Mouse (Mus musculus) stomach, adult 2 months (tissue): ENCODE measurements around the gene Pfn1. TPM values are rescaled to one million over a fixed set of nuclear protein-coding genes. Genes with fewer than 3 reads are reported as not detected.

Experiments
- polyA plus RNA-seq: library from polyadenylated mRNA; depleted of rRNA; stranded (reverse); fragments of >200 nt; gene quantifications from 2 replicates; pipeline ENCODE4 v1.2.3, GENCODE M21; 2012; rRNA removed

The Pfn1 gene
- polyA plus RNA-seq, result 1,547 and 3,714 TPM in 2 replicates

DNA sequence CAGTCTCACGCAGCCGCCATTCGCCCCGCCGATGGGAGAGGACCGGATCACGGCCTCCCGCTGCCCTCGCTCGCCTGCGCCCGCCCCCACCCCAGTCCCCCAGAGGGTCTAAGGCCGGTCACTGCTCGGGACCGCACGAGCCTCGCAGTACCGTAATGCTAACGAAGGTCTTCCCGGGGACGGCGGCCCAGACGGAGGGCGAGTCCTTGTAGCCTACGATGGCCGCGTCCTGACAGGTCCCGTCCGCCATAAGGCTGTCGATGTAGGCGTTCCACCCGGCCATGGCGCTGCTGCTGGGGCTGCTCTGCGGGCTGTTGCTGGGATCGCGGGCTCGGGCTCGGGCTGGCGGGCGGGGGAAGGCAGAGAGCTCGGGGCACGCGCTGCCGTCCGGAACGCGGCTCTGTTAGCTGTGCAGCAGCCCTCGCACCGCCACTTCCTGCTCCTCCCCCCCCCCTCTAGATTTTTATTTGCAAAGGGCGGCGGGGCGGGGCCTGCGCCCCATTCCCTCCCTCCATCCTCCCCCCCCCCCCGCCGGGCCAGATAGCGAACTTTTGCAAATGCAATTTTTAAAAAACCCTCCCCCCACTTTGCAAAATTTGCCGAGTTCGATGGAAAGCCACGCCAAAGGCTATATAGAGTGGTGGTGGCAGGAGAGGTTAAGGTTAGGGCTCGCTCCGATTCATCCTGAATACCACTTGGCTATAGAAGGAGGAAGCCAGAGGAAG is at the start of gene Pfn1:
Gene Pfn1 (minus strand): TSS at position 447 of the 725 bp plus-strand sequence.

DNA sequence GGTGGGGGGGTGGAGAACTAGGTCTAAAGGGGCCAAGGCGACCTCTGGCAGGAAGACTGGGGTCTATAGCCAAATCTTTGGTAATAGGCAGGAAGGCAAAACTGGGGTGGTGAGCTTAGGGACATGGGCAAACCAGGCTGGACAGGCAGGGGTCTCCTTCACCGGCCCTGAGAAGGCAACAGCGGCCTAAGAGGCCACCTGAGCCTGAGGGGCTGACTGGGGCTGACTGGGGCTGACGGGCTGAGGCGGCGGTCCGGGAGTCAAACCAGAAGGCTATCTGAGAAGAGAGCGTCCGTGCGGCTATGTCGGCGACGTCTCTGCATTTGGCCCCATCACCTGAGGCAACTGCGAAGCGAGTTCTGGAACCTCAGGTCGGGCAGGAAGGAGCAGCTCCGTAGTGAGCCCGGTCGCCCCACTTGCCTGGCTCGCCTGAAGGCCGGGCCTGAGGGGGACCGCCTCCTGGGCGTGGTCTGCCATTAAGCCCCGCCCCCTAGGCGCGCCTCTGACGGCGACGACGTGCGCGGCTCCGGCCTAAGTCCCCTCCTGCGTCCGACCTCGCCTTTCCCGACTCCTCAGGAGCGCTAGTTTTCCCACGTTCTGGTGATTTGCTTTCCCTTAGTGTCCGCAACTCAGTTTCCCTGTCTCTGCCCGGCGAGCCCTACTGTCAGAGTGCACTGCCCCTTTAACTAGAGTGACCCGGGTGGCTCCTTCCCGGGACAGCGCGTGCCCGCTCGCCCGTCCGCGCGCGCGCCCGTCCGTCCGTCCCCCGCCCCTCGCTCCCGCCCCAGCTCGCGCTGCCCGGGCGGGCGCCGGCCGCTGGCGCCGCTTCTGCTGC is 45.5 kb upstream of the Pfn1 start, which contains the start of the genes Inca1 and Kif1c:
Gene Inca1 (minus strand): TSS at position 434 of the 835 bp plus-strand sequence.
Gene Kif1c (plus strand): TSS at position 827 of the 835 bp plus-strand sequence.

DNA sequence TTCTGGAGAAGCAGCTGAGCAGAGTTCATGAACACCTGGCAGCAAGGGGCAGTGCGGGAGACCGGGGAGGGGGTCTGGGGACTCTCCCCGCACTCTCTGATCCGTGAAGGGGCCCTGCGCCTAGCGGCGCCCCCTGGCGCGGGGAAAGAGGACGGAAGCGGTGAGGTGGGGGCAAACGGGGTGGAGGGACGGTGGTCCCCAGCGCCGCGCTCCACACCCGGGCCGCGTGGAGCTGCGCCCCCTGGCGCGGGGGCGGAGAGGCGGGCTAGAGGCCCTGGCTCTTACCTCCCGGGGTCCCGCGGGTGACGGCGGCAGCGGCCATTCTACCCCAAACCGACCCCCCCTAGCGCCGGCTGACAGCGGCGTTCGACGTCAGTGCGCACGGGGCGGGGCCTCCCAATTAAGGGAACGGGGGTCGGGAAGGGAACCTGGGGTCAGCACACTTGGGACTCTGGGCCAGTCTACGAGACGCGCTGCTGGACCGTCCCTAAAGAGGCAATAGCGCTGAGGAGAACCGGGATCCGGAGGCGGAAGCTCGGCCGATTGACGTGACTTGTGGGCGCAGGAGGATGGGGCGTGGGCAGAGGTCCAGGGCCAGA is 33.3 kb upstream of the Pfn1 start, which contains the start of gene Camta2:
Gene Camta2 (minus strand): TSS at position 505 of the 599 bp plus-strand sequence.

DNA sequence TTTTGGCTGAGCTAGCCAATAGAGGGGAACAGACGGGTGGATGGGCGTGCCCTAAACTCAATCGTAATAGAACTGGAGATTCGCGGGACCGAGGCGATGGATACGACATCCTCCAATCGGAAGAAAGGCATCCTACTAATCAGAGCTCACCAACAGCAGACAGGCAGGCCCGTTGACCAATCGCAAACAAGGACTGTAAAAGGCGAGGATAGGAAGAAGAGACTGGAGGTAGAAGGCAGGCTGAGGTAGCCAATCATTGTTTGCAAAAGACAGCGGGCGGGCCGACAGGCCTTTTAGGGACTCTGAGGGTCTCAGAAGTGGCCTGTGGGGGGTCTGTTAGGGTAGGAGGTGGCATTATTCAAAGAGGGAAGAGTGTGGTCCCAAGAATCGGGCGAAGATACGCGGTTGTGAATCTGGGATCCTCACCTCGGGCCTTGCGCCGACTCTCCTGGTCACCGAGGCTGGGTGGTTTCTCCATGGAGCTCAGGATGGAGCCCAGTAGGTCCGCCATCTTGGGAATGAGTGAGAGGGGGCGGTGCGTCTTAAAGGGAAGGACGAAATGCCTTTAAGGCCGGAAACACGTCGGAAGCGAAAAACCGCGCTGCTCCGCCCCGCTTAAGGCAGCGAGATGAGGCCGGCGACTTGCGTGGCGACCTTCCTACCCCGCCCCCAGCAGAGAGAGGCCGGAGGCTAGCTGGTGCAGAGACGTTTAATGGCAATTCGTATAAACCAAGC is 14.5 kb upstream of the Pfn1 start, which contains the start of gene Spag7:
Gene Spag7 (minus strand): TSS at position 646 of the 735 bp plus-strand sequence.

DNA sequence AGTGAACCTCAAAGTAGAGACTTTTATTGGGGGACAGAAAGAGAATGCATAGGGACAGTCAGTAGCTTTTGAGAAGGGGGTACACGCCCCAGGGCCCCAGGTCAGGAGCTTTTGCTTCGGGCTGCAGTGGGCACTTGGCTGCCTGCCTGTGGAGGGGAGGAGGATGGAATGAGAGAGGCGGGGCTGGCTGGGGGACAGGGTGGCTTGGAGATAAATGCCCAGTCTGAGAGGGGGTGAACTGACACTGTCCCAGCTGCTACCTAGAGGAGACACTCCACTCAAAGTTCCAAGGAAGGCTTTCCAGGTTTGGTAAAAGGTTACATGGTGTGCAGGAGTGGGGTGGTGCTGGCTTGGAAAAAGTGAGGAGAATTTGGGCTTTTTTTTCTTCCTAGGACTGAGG is 2.5 kb upstream of the Pfn1 start, which contains the start of gene Eno3:
Gene Eno3 (plus strand): TSS at position 239 of the 400 bp plus-strand sequence.

DNA sequence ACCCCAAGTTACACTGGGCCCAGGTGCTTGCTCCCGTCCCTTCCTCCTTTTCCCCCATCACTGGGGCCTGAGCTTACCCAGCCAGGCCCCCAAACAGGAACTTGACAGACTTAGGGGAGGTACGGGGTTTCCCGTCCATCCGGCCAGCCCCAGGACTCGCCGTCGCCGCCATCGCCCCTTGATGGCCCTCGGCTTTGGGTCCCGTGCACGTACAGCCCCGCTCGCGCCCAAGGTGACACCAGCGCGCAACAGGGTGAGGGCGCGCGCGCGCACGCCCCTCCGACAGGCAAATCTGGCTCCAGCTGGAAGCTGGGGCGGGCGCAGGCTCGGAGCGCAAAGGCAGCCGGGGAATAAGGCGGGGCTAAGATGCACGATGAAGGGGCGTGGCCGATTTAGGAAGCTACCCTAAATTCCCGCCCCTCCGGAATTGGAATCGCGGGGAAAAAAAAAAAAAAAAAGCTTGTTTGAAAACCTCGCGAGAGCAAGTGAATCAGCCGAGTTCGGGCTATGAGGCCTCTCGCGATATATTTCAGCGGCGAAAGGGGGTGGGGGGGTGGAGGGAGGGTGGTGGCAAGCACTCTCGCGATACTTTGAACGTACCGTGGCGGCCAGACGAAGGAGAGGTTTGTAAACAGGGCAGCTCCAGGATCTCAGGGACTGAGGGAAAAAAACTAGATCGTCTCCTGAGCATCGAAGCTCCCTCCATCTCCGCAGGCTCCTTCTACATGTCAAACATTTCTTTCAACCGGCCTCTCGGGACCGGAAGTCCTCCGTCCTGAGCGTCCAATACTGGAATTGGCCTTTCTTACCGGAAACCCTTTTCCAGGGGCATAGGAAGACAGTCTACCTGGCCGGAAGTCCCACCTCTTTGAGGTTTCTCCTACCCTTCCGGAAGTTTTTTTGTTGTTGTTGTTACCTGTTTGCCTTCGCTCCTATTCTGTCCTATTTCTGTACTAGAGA is 7.5 kb downstream of the Pfn1 start, which contains the start of the genes Rnf167 and Slc25a11:
Gene Rnf167 (plus strand): TSS at position 545 of the 960 bp plus-strand sequence.
Gene Slc25a11 (minus strand): TSS at position 789 of the 960 bp plus-strand sequence.

DNA sequence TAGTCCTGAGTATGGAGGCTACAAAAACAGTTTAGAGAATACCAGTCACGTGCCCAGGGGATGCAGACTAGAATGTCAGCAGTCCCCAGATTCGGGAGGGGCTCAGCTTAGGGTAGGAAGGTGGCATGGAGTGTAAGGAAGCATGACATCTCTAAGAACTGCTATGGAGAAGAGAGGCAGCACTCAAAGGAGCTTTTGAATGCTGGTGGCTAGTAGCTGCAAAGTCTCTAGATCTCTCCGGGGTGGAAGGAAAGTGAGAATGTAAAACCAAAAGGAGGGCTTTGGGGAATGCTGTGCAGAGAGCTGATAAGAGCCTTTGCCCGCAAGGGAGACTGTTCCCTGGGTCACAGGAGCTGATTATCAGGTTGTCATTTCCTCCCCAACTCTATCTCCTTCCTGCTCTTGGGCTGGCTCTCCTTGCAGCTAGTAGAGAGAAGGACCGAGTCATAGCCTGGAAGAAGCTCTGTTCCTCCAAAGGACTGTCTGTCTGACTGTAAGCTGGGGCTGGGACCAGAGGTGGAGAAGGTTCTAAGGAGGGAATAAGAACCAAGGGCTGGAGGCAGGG is 15.6 kb downstream of the Pfn1 start, which contains the start of gene Gp1ba:
Gene Gp1ba (plus strand): TSS at position 409 of the 565 bp plus-strand sequence.

DNA sequence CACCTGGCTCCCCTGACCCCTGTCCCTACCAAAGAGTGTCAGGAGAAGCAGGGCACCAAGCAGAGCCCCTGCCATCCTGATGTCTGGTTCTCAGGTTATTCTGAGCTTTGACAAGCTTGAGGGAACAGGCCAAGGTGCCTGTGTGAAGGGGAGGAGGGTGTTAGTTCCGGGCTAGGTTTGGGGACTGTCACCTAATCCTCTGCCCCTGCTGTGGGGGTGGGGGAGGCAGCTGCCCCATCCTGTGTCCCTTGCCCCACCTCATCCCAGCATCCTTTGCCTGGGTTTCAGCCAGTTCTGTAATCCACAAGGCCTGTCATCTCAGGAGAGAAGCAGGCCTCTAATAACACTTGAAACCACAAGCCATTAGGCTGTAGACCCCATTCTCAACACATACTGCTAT is 35.3 kb downstream of the Pfn1 start, which contains the start of gene Chrne:
Gene Chrne (minus strand): TSS at position 116 of the 400 bp plus-strand sequence.

DNA sequence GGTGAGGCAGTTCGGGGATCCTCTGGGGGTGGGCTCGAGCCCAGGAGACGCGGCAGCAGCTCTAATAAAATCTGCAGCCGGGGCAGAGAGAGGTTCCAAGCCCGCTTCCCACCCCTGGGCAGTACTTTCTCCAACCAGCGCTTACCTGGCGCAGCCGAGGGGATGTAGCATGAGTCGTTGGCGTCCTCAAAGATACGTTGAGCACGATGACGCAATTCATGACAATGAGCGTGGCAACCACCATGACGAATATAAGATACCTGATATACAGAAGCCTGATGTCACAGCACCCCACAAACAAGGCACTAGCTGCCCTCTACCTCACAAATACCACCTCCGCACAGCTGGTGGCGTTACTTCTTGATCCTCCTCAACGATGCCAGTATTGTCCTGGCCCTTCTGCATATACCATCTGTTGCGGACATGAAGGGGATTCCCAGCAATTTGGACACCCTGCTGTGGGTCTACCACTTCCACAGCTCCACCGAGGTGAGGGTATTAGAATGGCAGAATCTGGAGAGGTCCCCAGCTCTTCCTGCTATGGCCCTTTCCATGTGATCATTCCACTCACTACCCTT is 38.8 kb downstream of the Pfn1 start, which contains the start of gene 4930544D05Rik:
Gene 4930544D05Rik (plus strand): TSS at position 333 of the 578 bp plus-strand sequence.

Other genes starting within 250 kb of the Pfn1 start
- 9.3 and 10.3 TPM in 2 replicates for gene Pelp1, start 244.6 kb downstream of the Pfn1 start, polyA plus RNA-seq
- 16.9 and 23.4 TPM in 2 replicates for gene Arrb2, start 222.0 kb downstream of the Pfn1 start, polyA plus RNA-seq
- gene Med11, start 202.7 kb downstream of the Pfn1 start, polyA plus RNA-seq, result 6.9 and 7.9 TPM in 2 replicates
- 2.3 TPM in 2 replicates for gene Zmynd15, start 195.2 kb downstream of the Pfn1 start, polyA plus RNA-seq
- gene Cxcl16, start 194.7 kb downstream of the Pfn1 start, polyA plus RNA-seq, result 14.1 and 16.5 TPM in 2 replicates
- 9.1 and 10.4 TPM in 2 replicates for gene Tm4sf5, start 149.4 kb downstream of the Pfn1 start, polyA plus RNA-seq
- not detected in 2 replicates for gene Vmo1, start 140.0 kb downstream of the Pfn1 start, polyA plus RNA-seq
- gene Gltpd2, start 135.4 kb downstream of the Pfn1 start, polyA plus RNA-seq, result 0.10 TPM in 1 of 2 replicates, not detected in the other
- 154 and 176 TPM in 2 replicates for gene Psmb6, start 129.3 kb downstream of the Pfn1 start, polyA plus RNA-seq
- not detected in 2 replicates for gene Gm40193, start 121.7 kb downstream of the Pfn1 start, polyA plus RNA-seq
- 25.1 and 27.7 TPM in 2 replicates for gene Pld2, start 114.6 kb downstream of the Pfn1 start, polyA plus RNA-seq
- gene Mink1, start 91.8 kb downstream of the Pfn1 start, polyA plus RNA-seq, result 57.1 and 69.6 TPM in 2 replicates
- not detected in 2 replicates for gene 4930544D05Rik, start 38.8 kb downstream of the Pfn1 start, polyA plus RNA-seq
- gene Chrne, start 35.4 kb downstream of the Pfn1 start, polyA plus RNA-seq, result 0.42 TPM in 1 of 2 replicates, not detected in the other
- 0.05 and 0.16 TPM in 2 replicates for gene Gp1ba, start 15.5 kb downstream of the Pfn1 start, polyA plus RNA-seq
- 33.9 and 37.1 TPM in 2 replicates for gene Rnf167, start 7.4 kb downstream of the Pfn1 start, polyA plus RNA-seq
- gene Slc25a11, start 7.2 kb downstream of the Pfn1 start, polyA plus RNA-seq, result 46.6 and 58.0 TPM in 2 replicates
- 17.5 and 26.2 TPM in 2 replicates for gene Eno3, start 2.6 kb upstream of the Pfn1 start, polyA plus RNA-seq
- gene Spag7, start 14.8 kb upstream of the Pfn1 start, polyA plus RNA-seq, result 8.1 and 8.5 TPM in 2 replicates
- 17.7 and 19.8 TPM in 2 replicates for gene Camta2, start 33.5 kb upstream of the Pfn1 start, polyA plus RNA-seq
- gene Inca1, start 45.5 kb upstream of the Pfn1 start, polyA plus RNA-seq, result 0.63 and 1.0 TPM in 2 replicates
- gene Kif1c, start 45.9 kb upstream of the Pfn1 start, polyA plus RNA-seq, result 42.2 and 58.4 TPM in 2 replicates
- 0.48 and 0.54 TPM in 2 replicates for gene Zfp3, start 109.6 kb upstream of the Pfn1 start, polyA plus RNA-seq
- gene Scimp, start 157.9 kb upstream of the Pfn1 start, polyA plus RNA-seq, result 0.06 and 0.09 TPM in 2 replicates
- 0.52 and 0.73 TPM in 2 replicates for gene Rabep1, start 190.1 kb upstream of the Pfn1 start, polyA plus RNA-seq